Mouse (Mus musculus): ENCODE measurements around the gene Fignl2. TPM values are rescaled to one million over a fixed set of nuclear protein-coding genes. Genes with fewer than 3 reads are reported as not detected.

Fignl2 gene
- total RNA-seq, 2 experiments from 2014 or later = 1.3 to 1.4 TPM

GRCm38 (mm10) chr15:101070762-101071161 is 7.6 kb downstream of the Fignl2 start:
- DNase-seq = no peak
- intact Hi-C loops (cut with DNase I; ENCODE audit: low total_unique reads) = no loop called here

- no peak for DNase-seq
- intact Hi-C loops (cut with DNase I; ENCODE audit: low total_unique reads) = no loop called here
These were observed 8.7 kb downstream of the Fignl2 start for GRCm38 (mm10) chr15:101069641-101070190.

- intact Hi-C loops (cut with DNase I; ENCODE audit: low total_unique reads) = no loop called here
- no peak for DNase-seq
These were observed 9.7 kb downstream of the Fignl2 start for GRCm38 (mm10) chr15:101068671-101069070.

GRCm38 (mm10) chr15:101068029-101068428 is 10.3 kb downstream of the Fignl2 start:
- intact Hi-C loops (cut with DNase I; ENCODE audit: low total_unique reads) = no loop called here
- DNase-seq = no peak

GRCm38 (mm10) chr15:101066920-101067696 is 11.3 kb downstream of the Fignl2 start:
- intact Hi-C loops (cut with DNase I; ENCODE audit: low total_unique reads) = no loop called here

GRCm38 (mm10) chr15:101066364-101066847 is 12.0 kb downstream of the Fignl2 start:
- DNase-seq = no peak
- intact Hi-C loops (cut with DNase I; ENCODE audit: low total_unique reads) = no loop called here

More at GRCm38 (mm10) chr15:101066920-101067696, 11.3 kb downstream of the Fignl2 start:
- DNase-seq = no peak

- DNase-seq = peak; percentile 42
- intact Hi-C loops (cut with DNase I; ENCODE audit: low total_unique reads) = no loop called here
These were observed 13.3 kb downstream of the Fignl2 start for GRCm38 (mm10) chr15:101065069-101065468.

- no peak for DNase-seq
- intact Hi-C loops (cut with DNase I; ENCODE audit: low total_unique reads) = no loop called here
These were observed 18.0 kb downstream of the Fignl2 start for GRCm38 (mm10) chr15:101060280-101060852.

GRCm38 (mm10) chr15:101059570-101060279 is 18.6 kb downstream of the Fignl2 start:
- intact Hi-C loops (cut with DNase I; ENCODE audit: low total_unique reads) = no loop called here

GRCm38 (mm10) chr15:101056225-101056624 is 22.1 kb downstream of the Fignl2 start:
- DNase-seq = no peak
- intact Hi-C loops (cut with DNase I; ENCODE audit: low total_unique reads) = no loop called here

More at GRCm38 (mm10) chr15:101059570-101060279, 18.6 kb downstream of the Fignl2 start:
- no peak for DNase-seq

- no peak for DNase-seq
- intact Hi-C loops (cut with DNase I; ENCODE audit: low total_unique reads) = no loop called here
These were observed 23.8 kb downstream of the Fignl2 start for GRCm38 (mm10) chr15:101054541-101054940.

- intact Hi-C loops (cut with DNase I; ENCODE audit: low total_unique reads) = no loop called here
- DNase-seq = no peak
These were observed 24.4 kb downstream of the Fignl2 start for GRCm38 (mm10) chr15:101053832-101054459.

- intact Hi-C loops (cut with DNase I; ENCODE audit: low total_unique reads) = no loop called here
- no peak for DNase-seq
These were observed 25.5 kb downstream of the Fignl2 start for GRCm38 (mm10) chr15:101052560-101053501.

- intact Hi-C loops (cut with DNase I; ENCODE audit: low total_unique reads) = no loop called here
- no peak for DNase-seq
These were observed 26.5 kb downstream of the Fignl2 start for GRCm38 (mm10) chr15:101051869-101052268.

- no peak for DNase-seq
- intact Hi-C loops (cut with DNase I; ENCODE audit: low total_unique reads) = no loop called here
These were observed 29.9 kb downstream of the Fignl2 start for GRCm38 (mm10) chr15:101048338-101048896.

- intact Hi-C loops (cut with DNase I; ENCODE audit: low total_unique reads) = no loop called here
- DNase-seq = no peak
These were observed 31.2 kb downstream of the Fignl2 start, which contains the start of gene Gm47841 for GRCm38 (mm10) chr15:101047194-101047555. Gm47841 (minus strand) TSS chr15:101047397.

GRCm38 (mm10) chr15:101046527-101047193 is 31.7 kb downstream of the Fignl2 start:
- intact Hi-C loops (cut with DNase I; ENCODE audit: low total_unique reads) = no loop called here
- DNase-seq = peak; percentile 54
